Mouse (Mus musculus) layer of hippocampus, adult 9-11 months (tissue): Measurements from ENCODE around the gene Il18.
A peak's percentile ranks its signal among the peaks of the same experiment; 100 is the strongest.

ENCODE experiments used
- DNase-seq: peaks from one replicate; pipeline ENCODE4 v3.0.0; 2022

Gene Il18

DNA sequence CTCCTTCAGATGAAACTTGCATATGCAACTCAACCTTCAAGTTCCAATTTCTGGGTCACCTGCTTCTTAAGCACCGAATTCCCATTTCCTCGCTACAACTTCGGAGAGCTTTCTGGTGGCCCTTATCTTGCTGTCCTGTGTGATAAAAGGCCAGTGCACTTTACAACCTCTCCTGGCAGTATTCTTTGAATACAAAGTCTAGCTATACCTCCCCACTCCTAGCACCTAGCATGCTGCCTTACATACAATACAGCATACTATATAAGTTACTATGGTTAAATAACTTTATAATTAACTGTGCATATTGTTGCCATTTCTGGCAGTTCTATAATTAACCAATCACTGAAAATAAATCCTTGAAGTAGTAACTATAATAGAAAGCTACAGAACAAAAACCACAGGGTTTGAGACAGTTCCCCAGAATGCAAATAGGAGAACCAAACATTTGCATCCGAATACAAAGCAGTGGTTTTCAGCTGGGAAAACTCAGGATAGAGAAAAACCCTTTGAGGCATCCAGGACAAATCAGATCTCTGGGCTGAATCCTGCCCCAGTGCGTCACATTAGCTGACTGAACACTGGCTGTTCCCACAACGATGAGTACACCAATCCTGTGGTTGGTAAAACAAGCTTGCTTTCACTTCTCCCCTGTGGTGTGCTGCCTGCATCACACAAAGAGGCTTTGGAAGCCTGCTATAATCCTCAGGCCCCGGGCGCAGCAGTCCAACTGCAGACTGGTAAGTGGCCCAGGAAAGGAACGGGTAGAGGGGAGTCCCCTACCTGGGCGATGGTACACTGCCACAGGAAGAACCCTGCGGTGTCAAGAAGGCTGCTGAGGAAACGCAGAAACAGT is at the start of gene Il18:
Il18 (plus strand) TSS at position 587 of the 853 bp plus-strand sequence.
- DNase-seq: peak; percentile 90

DNA sequence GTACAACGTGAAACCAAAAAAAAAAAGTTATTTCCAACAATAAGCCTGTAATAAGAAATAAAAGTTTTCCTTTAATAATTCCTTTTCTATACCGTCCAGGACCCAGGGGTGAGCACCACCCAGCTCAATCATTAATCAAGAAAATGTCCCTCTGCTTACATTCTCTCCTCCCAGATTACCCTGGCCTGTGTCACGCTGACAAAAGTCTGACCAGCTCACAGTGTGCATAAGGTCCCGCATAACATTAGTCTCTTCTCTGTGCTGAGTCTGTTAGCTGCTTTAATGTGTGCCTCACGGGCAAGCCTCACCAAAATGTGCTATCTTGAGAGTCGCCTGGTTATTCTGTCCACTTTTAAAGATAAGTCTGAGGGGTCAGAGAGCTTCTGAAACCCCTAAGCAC is 49.2 kb upstream of the Il18 start:
- no peak for DNase-seq

DNA sequence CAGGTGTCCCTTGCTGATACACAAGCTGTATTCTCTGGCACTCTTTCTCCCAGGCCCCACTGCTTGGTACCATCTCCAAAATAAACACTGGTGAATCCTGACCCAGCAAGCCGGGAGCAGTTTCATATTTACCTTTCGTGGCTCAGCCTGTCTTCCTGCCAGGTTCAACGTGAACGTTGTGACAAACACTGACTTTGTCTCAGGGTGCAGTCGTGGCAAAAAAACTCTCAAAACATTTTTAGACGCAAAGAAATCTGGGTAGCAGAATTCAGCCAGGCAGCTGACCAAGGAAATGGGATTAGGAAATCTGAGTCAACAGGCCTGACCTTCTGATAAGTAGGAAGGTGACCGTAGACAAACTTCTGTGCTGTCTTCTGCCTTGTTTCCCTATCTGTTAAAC is 47.1 kb upstream of the Il18 start:
- no peak for DNase-seq

DNA sequence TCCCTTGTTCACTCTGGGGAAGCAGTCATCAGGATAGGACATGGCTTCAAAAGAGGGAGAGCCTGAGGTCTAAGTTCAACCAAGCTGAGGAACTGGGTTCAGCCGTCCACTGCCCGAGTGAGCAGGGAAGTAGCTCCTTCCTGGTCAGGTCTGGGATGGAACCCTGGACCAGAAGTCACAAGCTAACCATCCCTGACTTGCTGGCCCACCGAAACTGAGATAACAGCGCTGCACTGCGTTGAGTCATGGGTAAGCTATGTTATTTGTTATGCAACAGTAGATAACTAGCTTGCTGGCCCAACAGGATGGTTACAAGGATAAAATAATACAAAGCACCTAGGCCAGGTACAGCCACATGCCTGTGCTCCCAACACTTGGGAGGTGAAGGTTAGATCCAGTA is 39.2 kb upstream of the Il18 start:
- DNase-seq: no peak

DNA sequence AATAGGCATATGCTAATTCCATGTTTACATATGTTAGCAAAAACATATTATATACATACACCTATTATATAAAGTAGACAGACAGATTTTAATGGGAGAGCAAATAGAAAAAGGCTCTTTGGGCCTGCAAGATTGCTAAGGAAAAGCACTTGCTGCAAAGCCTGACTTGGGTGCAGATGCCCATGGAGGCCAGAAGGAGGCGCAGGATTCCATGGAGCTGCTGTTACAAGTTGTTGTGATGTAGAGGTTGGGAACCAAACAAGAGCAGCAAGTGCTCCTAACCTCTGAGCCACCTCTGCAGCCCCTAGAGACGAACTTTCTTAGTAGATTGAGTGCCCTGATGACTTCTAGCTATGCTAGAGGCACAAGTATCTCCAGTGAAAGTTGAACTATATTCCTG is 35.8 kb upstream of the Il18 start:
- no peak for DNase-seq

DNA sequence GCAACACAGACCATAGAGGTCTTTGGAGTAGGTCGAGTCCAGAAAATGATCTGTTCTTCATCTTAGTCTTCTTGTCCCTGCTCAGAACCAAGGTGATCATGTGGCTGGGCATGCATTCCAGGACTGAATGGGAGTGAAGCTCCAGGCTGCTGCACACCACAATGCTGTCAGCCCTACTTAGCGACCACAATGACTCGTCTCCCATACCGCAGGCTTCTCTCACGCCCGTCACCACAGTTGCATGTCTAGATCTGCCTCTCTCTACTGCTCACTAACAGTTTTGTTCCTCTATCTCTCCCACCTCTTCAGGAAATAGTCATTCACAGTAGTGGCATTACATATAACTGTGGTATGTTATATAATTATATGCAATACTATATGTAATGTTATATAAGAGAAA is 33.9 kb upstream of the Il18 start:
- DNase-seq: no peak

DNA sequence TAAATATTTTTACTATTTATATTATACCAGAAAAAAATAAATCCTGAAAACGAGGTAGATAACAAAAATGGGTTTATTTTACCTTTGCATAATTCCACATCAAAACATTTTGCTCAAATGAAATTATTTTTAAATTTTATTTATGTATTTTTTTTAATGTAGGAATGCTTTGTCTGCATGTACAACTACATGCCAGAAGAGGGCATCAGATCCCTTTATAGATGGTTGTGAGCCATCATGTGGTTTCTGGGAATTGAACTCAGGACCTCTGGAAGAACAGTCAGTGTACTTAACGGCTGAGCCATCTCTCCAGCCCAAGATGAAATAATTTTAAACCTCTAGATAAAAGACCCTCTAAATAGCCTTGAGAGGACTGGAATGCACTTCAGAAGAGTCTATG is 33.1 kb upstream of the Il18 start:
- DNase-seq: no peak

DNA sequence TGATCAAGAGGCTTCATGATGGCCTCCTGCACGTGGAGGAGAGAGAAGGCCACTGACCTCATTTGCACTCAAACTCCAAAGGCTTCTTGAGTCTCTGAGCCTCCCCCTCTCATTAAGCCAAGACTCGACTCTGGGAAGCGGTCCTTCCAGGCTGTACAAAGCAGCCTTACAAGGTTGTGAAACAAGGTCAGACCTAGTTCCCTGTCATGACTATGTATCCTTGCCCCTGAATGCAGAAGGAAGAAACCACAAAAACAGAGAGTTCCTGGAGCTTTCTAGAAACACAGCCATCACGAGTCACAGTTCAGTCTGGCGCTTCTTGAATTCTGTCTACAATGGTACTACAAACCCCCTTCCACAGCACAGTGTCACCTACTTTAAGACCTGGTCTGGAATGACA is 32.1 kb upstream of the Il18 start:
- no peak for DNase-seq

DNA sequence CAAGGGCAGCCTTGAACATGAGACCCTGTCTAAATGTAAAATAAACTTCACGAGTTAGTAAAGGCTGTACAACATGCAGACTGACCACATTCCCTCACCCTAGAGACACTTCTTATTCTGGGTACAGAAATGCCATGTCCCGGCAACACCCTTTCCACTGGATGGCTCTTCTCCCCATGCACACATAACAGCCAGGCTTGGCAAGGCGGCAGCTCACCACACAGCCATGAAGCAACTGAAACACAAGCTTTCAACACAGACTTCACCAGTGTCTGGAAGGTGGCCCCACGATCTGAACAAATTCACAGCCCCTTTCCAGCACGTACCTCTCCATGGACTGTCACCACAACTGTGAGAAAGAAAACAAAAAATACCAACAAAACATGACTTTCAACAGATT is 29.7 kb upstream of the Il18 start:
- no peak for DNase-seq

DNA sequence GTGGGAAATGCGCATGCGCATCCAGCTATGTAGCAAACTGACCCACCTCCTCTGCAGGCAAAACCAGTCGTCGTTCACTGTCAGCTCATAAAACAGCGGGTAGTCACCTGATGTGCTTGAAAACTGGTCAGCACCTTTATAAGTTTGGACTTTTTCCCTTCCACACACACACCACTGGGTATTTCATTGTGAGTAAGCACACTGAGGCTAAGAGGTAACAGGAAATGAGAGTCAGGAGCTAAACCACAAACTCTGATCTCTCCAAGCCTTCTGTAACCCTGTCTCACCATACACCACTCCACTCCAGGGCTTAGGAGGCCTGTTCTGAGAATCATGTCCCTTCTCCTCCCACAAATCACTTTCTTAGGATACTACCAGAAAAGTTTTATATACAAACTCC is 29.0 kb upstream of the Il18 start:
- no peak for DNase-seq

DNA sequence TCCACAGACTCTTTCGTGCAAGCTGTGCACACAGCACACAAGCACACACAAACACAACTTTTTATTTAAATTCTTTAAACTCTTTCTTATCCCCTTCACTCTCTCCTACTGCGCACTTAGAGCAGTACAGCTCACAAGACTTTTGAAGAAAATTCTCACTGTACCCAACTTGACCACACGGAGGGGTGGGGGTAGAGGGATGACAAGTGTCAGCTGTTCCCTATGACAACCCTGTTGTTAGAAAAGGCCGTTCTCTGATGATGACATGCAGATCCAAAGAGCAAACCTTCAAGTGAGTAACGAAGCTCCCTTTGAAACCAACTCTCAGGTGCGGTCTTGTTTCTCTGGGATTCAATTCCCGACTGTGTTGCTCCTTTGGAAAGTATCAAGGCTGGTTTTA is 26.8 kb upstream of the Il18 start:
- no peak for DNase-seq

DNA sequence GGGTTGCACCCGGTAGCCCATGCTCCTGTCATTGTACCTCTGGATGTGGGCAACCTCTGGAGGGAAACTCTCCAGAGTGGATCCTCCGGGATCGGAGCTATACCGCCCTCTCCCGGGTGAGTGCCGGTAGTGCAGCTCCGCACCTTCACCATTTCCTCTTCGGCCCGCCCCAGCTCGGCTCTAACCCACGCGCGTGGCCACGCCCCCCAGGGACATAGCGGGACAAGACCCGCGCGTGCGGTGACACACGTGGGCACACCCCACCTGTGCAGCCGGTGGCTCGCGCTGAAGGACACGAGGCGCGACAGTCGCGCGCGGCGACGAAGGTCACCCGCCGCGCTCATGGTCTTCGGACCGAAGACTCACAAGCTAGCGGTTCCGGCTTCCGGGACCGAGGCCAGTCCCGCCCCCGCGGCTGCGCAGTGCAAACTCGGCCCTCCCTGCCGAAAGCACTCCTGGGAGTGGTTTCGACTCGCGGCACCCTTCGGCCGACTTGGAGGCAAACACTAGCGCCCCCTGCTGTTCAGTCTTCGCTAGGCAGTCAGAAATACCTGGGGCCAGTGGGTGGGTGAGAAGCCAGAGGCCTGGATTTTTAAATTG is 26.2 kb upstream of the Il18 start, which contains the start of gene Pts:
Pts (minus strand) TSS at position 432 of the 600 bp plus-strand sequence.
- peak; percentile 97 for DNase-seq

DNA sequence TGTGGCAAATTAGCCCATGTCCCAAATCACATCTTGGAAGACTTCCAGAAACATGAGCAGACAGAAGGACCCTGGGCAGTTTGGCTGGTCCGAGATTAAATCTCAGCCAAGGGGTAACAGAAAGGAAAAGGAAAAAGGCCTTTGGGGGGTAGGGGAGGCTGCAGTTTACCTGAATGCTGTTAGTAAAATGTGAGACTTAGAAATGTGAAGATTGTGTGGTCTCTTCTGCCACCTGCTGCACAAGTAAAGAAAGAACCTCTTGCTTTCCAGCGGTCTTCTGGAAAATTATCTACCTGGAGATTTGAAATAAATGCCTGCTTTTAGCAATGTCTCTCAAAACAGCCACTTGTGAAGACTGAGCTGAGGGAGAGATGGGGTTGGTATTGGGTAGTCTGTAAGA is 23.7 kb upstream of the Il18 start:
- DNase-seq: no peak

DNA sequence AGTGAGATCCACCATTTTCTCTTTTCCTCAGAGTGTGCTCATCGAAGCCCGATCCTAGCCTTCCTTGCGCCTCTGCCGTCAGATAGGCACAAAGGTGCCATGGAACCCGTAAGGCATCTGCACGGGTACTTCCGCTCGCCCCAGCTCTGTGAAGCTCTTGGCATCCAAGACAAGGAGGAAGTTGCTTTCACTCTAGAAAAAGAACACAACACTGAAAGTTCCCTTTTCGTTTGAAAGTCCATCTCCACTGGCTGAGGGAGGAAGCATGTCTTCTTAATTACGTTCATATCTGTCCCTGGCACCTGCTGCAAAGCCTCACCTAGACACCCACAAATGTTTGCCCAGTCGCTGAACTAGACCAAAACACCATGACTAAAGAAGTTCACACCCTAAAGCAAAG is 21.3 kb upstream of the Il18 start:
- DNase-seq: peak; percentile 35

DNA sequence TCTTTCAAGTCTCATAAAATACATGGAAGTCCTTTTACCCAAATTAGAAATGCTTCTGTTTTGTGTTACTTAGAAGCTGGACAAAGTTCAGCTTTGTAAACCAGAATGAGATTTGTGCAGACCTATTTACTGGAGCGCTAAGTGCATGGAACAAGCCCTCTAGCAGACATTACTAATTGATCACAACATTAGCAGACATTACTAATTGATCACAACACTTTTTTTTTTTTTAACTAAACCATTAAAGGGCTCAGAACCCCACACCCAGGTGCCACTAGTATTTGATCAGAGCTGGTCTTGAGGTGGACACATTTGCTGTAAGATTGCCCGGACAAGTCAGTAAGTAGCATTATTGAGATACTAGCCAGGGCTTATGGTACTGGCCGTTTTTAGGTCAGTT is 20.8 kb upstream of the Il18 start:
- DNase-seq: no peak

DNA sequence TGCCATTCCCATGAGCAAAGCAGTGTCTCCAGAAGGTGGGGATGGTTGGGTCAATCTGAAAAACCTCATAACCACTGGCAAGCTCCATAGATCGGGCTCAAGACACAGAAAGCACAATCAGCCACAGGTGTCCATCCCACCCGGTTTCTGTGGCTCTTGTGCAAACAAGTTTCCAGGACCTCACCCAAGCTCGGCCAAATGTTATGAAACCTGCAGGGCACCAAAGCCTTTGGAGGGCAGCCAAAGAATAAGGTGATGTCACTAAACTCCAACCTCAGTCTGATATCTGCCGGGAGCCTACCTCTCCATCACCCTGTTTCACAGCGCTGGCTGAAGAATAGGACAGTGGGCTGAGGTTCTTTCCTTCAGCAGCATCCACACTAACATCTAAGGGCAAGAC is 18.7 kb upstream of the Il18 start:
- DNase-seq: no peak

DNA sequence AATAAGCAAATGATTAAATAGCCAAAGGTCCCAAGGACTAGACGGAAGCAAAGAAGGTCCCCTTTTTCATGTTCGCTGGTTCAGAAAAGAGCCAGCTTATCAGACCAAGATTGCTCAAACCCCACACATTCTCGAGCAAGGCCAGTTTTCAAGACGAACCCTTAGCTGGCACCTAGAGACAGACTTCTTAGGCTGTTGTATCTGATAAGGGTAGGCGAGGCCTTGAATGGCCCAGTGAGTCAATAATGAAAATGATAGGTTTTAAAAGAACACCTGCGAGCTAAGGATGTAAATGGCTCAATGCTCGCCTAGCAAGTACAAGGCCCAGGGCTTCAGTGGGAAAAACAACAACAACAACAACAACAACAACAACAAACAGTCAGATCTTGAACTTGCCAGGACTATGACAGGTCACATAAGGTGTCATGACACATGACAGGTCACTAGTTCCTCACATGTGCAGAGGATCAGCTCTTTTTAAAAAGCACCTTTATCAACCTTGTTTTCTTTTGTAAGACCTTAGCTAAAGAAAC is 18.0 kb upstream of the Il18 start:
- DNase-seq: no peak

DNA sequence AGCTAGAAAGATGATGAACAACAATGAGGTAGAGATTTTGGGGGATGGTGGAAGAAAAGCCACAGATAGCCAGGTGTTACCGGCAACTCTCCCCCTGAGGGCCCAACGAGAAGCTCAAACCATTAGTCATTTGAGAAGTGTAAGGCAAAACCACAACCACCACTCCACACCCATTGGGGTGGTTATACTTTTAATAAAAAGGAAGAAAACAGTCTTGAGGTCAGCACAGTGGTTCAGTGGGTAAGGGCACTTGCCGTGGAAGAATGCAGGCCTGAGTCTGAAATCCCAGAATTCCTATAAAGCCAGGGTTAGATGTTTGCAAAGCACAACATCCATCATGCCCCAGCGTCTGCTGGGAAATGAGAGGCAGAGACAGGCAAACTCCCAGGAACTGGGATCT is 17.3 kb upstream of the Il18 start:
- DNase-seq: no peak

DNA sequence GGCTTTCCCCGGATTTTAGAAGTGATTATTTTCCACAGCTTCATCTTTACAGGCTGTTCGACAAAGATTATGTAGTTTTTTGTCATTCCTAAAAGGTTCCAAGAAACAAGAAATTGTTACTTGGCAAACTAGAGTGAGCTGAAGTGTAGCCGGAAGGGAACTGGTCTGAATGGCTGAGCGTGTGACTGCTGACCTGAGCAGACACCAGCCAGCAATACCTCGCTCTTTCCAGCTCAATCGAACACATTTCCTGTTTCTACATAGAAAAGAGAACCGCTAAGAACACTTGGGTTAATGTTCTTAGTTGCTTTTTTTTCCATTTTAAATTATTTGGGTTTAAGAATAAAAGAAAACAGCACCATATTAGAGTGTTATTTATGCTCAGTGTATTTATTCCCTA is 14.5 kb upstream of the Il18 start:
- DNase-seq: no peak

DNA sequence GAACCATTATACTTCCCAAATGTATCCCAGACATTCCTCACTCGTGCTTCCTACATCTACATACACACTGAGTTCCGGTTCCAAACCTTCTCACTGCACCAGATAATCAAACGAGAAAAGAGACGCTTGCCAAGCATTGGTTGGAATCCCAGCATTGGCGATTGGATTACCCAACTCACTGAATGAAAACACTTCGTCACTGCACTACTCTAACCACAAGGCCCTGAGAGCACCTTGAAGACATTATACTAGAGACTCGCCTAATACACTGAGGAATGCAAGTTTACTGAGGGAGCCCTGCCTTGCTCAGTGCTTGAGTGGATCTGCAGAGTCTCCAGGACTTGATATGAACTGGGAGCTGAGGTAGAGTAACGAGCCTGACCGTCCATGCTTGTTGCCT is 12.2 kb upstream of the Il18 start:
- no peak for DNase-seq

DNA sequence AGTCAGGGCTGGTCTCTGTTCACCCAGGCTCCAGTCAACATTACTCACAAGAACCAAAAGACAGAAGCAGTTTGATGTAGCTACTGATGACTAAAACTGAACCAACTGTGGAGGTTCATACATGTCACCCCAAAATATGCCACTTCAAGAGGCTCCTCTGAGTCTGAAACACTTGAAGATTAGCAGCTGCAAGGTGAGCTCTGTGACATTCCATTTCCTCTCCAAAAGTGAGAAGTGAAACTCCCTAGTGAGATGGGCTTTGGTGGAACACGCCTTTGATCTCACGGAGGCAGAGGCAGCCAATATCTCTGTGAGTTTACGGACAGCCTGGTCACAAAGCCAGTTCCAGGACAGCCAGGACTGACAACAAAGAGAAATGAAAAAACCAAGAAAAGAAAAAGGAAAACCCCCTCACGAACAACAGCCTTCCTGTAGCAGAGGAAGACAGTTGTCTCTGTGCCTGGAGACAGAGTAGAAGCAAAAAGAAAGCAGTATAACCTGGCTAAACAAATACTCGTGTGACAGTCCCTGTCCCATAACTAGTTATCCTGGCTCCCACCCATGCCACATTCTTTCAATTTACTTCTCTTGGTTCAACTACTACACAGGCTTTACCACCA is 6.7 kb upstream of the Il18 start:
- DNase-seq: no peak

DNA sequence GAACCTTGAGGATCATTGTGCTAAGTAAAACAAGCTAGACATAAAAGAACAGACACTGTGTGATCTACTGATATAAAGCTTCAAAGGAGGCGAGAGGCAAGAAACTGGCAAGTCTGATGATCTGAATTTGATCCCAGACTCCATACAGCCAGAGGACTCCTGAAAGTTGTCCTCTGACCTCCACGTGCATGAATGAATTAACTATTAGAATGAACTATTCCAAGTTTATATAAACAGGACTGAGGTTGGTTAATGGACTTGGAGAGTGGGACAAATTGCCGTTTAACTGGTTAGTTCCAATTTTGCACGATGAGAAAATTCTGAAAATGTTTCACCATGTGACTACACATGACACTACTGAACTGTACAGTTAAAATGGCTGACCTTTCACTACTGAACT is 5.7 kb upstream of the Il18 start:
- no peak for DNase-seq

DNA sequence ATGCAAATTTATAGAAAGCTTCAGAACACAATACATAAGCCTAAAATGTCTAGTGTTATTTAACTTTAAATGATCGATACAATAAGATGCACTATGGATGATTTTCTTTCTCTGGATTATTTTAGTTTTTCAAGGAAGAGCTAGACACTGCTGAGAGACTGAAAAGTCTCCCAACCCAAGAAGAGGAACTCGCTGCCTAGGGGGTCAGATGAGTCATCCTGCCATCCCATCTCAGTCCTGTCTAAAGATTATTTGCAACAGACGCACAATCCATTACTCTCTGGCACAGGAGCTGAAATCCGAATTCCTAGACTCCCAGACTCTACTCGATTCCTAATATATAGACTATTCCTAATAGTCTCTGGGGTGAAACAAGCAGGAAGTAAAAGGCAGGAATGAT is 2.4 kb upstream of the Il18 start:
- DNase-seq: no peak

DNA sequence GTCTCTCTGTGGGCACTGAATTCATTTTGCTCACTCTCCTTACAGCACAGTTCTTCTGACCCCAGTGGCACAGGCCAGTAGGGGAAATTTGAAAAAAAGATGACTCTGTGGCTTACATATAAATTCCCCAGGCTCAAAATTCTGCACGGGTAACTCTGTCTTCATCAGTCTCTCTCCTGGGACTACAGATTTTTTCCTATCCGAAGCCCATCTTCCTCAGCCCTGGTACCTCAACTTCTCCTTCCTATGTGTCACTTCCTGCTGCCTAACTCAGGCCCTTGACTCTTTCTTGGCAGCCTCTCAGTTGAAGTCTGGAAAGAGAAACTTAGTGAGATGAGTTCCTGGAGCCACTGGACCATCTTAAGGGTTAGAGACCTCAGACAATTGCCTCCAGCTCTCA is 1.1 kb upstream of the Il18 start:
- peak; percentile 26 for DNase-seq
